Mouse (Mus musculus): ENCODE measurements around the gene Bod1.

DNA sequence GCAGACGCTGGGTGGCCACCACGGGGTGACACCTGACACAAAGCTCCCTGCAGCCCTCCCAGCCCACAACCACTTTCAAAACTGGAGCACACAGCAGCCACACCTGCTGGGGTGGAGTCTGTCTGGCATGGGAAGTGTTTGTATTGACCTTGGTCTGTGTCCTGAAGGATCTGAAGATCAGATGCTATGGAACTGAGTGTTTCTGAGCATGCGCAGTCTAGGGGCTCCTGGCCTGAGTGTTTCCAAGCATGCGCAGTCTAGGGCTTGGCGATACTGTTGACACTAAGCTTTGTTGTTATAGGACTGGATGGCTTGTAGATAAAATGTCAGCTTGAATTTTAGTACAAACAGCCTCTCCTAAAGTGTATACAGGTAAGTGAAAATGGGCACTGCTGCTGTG lies 43.0 kb downstream of the Bod1 start:
- no peak for TF ChIP-seq NANOG (IDR thresholded peaks at IDR 0.05; ENCODE audit: borderline replicate concordance, low read length)
- no peak for TF ChIP-seq CTCF (conservative IDR thresholded peaks at IDR 0.05; ENCODE audit: low read length)
